Mouse (Mus musculus) MEL (cell line): Measurements from ENCODE around the gene Apbb2. TPM values are rescaled to one million over a fixed set of nuclear protein-coding genes. Genes with fewer than 3 reads are reported as not detected.

Source experiments
- DNase-seq: peaks from one replicate; pipeline ENCODE4 v3.0.0; 2011; ENCODE audit warnings: low read depth, low spot score
- H3K27ac ChIP-seq: 2 replicates; pipeline ENCODE4 v1.5.1; 2012; ENCODE audit warnings: low read depth, mild to moderate bottlenecking, control low read depth, low read length, moderate library complexity; ENCODE audit not compliant: control insufficient read depth
- H3K27me3 ChIP-seq, 2 experiments: fragments of 150-350 bp in 1 of 2; sonication (generic) in 1 of 2; 2 replicates each; pipeline ENCODE4 v1.6.1; 2012; ENCODE audit warnings: low read length in 2 of 2, mild to moderate bottlenecking in 2 of 2, improper control_type of control experiment in 1 of 2, moderate library complexity in 1 of 2; ENCODE audit not compliant: insufficient read depth in 2 of 2, control insufficient read depth in 1 of 2
- H3K36me3 ChIP-seq, 2 experiments: 2 replicates each; pipeline ENCODE4 v1.6.1; 2012 to 2014; ENCODE audit warnings: low read length in 2 of 2, improper control_type of control experiment in 1 of 2, inconsistent platforms in 1 of 2, mild to moderate bottlenecking in 1 of 2; ENCODE audit not compliant: insufficient read depth in 2 of 2, control insufficient read depth in 1 of 2
- H3K4me1 ChIP-seq, 2 experiments: fragments of 150-350 bp in 1 of 2; sonication (generic) in 1 of 2; 2 replicates each; pipeline ENCODE4 v1.6.1; 2012; ENCODE audit warnings: low read length in 2 of 2, improper control_type of control experiment in 1 of 2, mild to moderate bottlenecking in 1 of 2; ENCODE audit not compliant: insufficient read depth in 2 of 2, control insufficient read depth in 1 of 2
- H3K4me3 ChIP-seq, 2 experiments: fragments of 150-350 bp in 1 of 2; sonication (generic) in 1 of 2; 2 replicates each; pipeline ENCODE4 v1.5.1; 2012; ENCODE audit warnings: low read depth in 2 of 2, low read length in 2 of 2, mild to moderate bottlenecking in 2 of 2, moderate library complexity in 2 of 2, control low read depth in 1 of 2, improper control_type of control experiment in 1 of 2; ENCODE audit not compliant: control insufficient read depth in 1 of 2, insufficient read depth in 1 of 2
- H3K79me2 ChIP-seq: 2 replicates; pipeline ENCODE4 v1.6.1; 2012; ENCODE audit warnings: mild to moderate bottlenecking, low read length, moderate library complexity; ENCODE audit not compliant: control insufficient read depth, poor library complexity, insufficient read depth
- H3K9ac ChIP-seq: 2 replicates; pipeline ENCODE4 v1.6.1; 2012; ENCODE audit warnings: low read depth, mild to moderate bottlenecking, control low read depth, low read length, moderate library complexity; ENCODE audit not compliant: control insufficient read depth, poor library complexity, severe bottlenecking
- H3K9me3 ChIP-seq: fragments of 150-350 bp; sonication (generic); replicated peaks from 2 replicates; pipeline ENCODE4 v1.6.1; 2012; ENCODE audit warnings: mild to moderate bottlenecking, low read length, improper control_type of control experiment, moderate library complexity; ENCODE audit not compliant: insufficient read depth
- E2F4 ChIP-seq: IDR thresholded peaks from 2 replicates; pipeline ENCODE4 v1.6.1; 2011; ENCODE audit warnings: low read depth, low read length, improper control_type of control experiment, borderline replicate concordance
- ELF1 ChIP-seq: IDR thresholded peaks from 2 replicates; pipeline ENCODE4 v1.6.1; 2014; ENCODE audit warnings: low read depth, mild to moderate bottlenecking, inconsistent platforms, low read length, improper control_type of control experiment, moderate library complexity
- ETS1 ChIP-seq: IDR thresholded peaks from 2 replicates; pipeline ENCODE4 v1.6.1; 2012; ENCODE audit warnings: low read depth, mild to moderate bottlenecking, inconsistent platforms, low read length, improper control_type of control experiment, moderate library complexity
- GABPA ChIP-seq: IDR thresholded peaks from 2 replicates; pipeline ENCODE4 v1.6.1; 2012; ENCODE audit warnings: low read depth, mild to moderate bottlenecking, inconsistent platforms, low read length, improper control_type of control experiment, moderate library complexity
- JUND ChIP-seq: IDR thresholded peaks from 2 replicates; pipeline ENCODE4 v1.6.1; 2011; ENCODE audit warnings: low read depth, mild to moderate bottlenecking, improper control_type of control experiment, low read length
- KAT2A ChIP-seq: conservative IDR thresholded peaks from 2 replicates; pipeline ENCODE4 v1.6.1; 2012; ENCODE audit warnings: low read depth, low read length, improper control_type of control experiment, inconsistent platforms
- MAX ChIP-seq: IDR thresholded peaks from 2 replicates; pipeline ENCODE4 v1.6.1; 2011; ENCODE audit warnings: low read length, improper control_type of control experiment
- MAZ ChIP-seq: IDR thresholded peaks from 2 replicates; pipeline ENCODE4 v1.6.1; 2012; ENCODE audit warnings: low read depth, mild to moderate bottlenecking, inconsistent platforms, low read length, improper control_type of control experiment
- MYB ChIP-seq: IDR thresholded peaks from 2 replicates; pipeline ENCODE4 v1.6.1; 2011; ENCODE audit warnings: mild to moderate bottlenecking, low read depth, low read length, improper control_type of control experiment
- MYC ChIP-seq: IDR thresholded peaks from 2 replicates; pipeline ENCODE4 v1.6.1; 2011; ENCODE audit warnings: low read depth, mild to moderate bottlenecking, low read length, improper control_type of control experiment, moderate library complexity
- NELFE ChIP-seq: IDR thresholded peaks from 2 replicates; pipeline ENCODE4 v1.6.1; 2011; ENCODE audit warnings: low read depth, low read length, improper control_type of control experiment
- POLR2A ChIP-seq, 2 experiments: IDR thresholded peaks; 2 replicates each; pipeline ENCODE4 v1.6.1; 2011 to 2012; ENCODE audit warnings: low read length in 2 of 2, mild to moderate bottlenecking in 2 of 2, control low read depth in 1 of 2, improper control_type of control experiment in 1 of 2, low read depth in 1 of 2, moderate library complexity in 1 of 2; ENCODE audit not compliant: control insufficient read depth in 1 of 2, insufficient read depth in 1 of 2, poor library complexity in 1 of 2
- POLR2AphosphoS2 ChIP-seq: IDR thresholded peaks from 2 replicates; pipeline ENCODE4 v1.6.1; 2011; ENCODE audit warnings: low read length, improper control_type of control experiment
- SIN3A ChIP-seq: IDR thresholded peaks from 2 replicates; pipeline ENCODE4 v1.6.1; 2012; ENCODE audit warnings: low read length, improper control_type of control experiment, inconsistent platforms
- SMC3 ChIP-seq: IDR thresholded peaks from 2 replicates; pipeline ENCODE4 v1.6.1; 2011; ENCODE audit warnings: low read depth, low read length, improper control_type of control experiment
- TCF12 ChIP-seq: IDR thresholded peaks from 2 replicates; pipeline ENCODE4 v1.6.1; 2014; ENCODE audit warnings: low read depth, mild to moderate bottlenecking, inconsistent platforms, low read length, improper control_type of control experiment, moderate library complexity
- UBTF ChIP-seq: IDR thresholded peaks from 2 replicates; pipeline ENCODE4 v1.6.1; 2012; ENCODE audit warnings: low read depth, mild to moderate bottlenecking, inconsistent platforms, low read length, improper control_type of control experiment, moderate library complexity, borderline replicate concordance; ENCODE audit not compliant: insufficient read depth
- USF1 ChIP-seq: IDR thresholded peaks from 2 replicates; pipeline ENCODE4 v1.6.1; 2014; ENCODE audit warnings: low read depth, mild to moderate bottlenecking, inconsistent platforms, low read length, improper control_type of control experiment, moderate library complexity
- USF2 ChIP-seq, 2 experiments: IDR thresholded peaks; 2 replicates each; pipeline ENCODE4 v1.6.1; 2011 to 2012; ENCODE audit warnings: improper control_type of control experiment in 2 of 2, low read length in 2 of 2, borderline replicate concordance in 1 of 2, inconsistent platforms in 1 of 2, low read depth in 1 of 2, mild to moderate bottlenecking in 1 of 2; ENCODE audit not compliant: insufficient read depth in 1 of 2
- ZC3H11A ChIP-seq: IDR thresholded peaks from 2 replicates; pipeline ENCODE4 v1.6.1; 2012; ENCODE audit warnings: low read depth, mild to moderate bottlenecking, inconsistent platforms, low read length, improper control_type of control experiment
- ZKSCAN1 ChIP-seq: IDR thresholded peaks from 2 replicates; pipeline ENCODE4 v1.6.1; 2012; ENCODE audit warnings: low read depth, mild to moderate bottlenecking, inconsistent platforms, low read length, improper control_type of control experiment, moderate library complexity
- ZMIZ1 ChIP-seq: IDR thresholded peaks from 2 replicates; pipeline ENCODE4 v1.6.1; 2012; ENCODE audit warnings: low read depth, mild to moderate bottlenecking, inconsistent platforms, low read length, improper control_type of control experiment, moderate library complexity
- polyA plus RNA-seq, 2 experiments: library from polyadenylated mRNA; stranded (reverse) in 1 of 2; unstranded in 1 of 2; fragments of >175 nt in 1 of 2; fragments of >200 nt in 1 of 2; gene quantifications; 2 replicates each; pipeline versions ENCODE4 v1.2.1 to v1.2.4; 2012; ENCODE audit warnings: low replicate concordance in 2 of 2, low read depth in 1 of 2; ENCODE audit not compliant: insufficient read length in 2 of 2, insufficient read depth in 1 of 2, missing spikeins in 1 of 2
- total RNA-seq: library from RNA; depleted of rRNA; stranded (reverse); fragments of 300-350 nt; gene quantifications from 2 replicates; pipeline ENCODE4 v1.2.3, GENCODE M21; 2012

Gene Apbb2
- total and polyA plus RNA-seq, 3 experiments: not detected

GRCm38 (mm10) chr5:66363274-66364261 is 255.0 kb downstream of the Apbb2 start:
- no peak overlapping the region for H3K27ac ChIP-seq
- no peaks in the 10 kb centered on the region for H3K36me3 ChIP-seq
- no peak overlapping the region for H3K4me3 ChIP-seq
- H3K9ac ChIP-seq: no peak overlapping the region
- no peaks in the 10 kb centered on the region for H3K4me1 ChIP-seq
- no peaks in the 10 kb centered on the region for H3K9me3 ChIP-seq
- no peak for DNase-seq
- no peaks in the 10 kb centered on the region for H3K79me2 ChIP-seq
- no peaks in the 10 kb centered on the region for H3K27me3 ChIP-seq
- TF ChIP-seq SMC3: no peak
- no peak for TF ChIP-seq USF1
- no peak for TF ChIP-seq SIN3A
- no peak for TF ChIP-seq ETS1
- TF ChIP-seq UBTF: no peak
- TF ChIP-seq USF2 (IDR thresholded peaks at IDR 0.05; ENCODE audit: borderline replicate concordance in 1 of 2, insufficient read depth in 1 of 2, low read depth in 1 of 2, low read length in 2 of 2): no peak
- no peak for TF ChIP-seq ELF1
- TF ChIP-seq MAX: no peak
- no peak for TF ChIP-seq MAZ
- TF ChIP-seq POLR2A (IDR thresholded peaks at IDR 0.05; ENCODE audit: control insufficient read depth in 1 of 2, insufficient read depth in 1 of 2, low read depth in 1 of 2, low read length in 2 of 2, poor library complexity in 1 of 2): no peak
- no peak for TF ChIP-seq KAT2A
- TF ChIP-seq JUND: no peak
- no peak for TF ChIP-seq E2F4
- no peak for TF ChIP-seq ZC3H11A
- TF ChIP-seq MYB: no peak
- TF ChIP-seq GABPA: no peak
- no peak for TF ChIP-seq TCF12
- no peak for TF ChIP-seq ZKSCAN1
- TF ChIP-seq ZMIZ1: no peak

GRCm38 (mm10) chr5:66360739-66361138 is 257.8 kb downstream of the Apbb2 start:
- no peaks in the 10 kb centered on the region for H3K4me1 ChIP-seq
- no peaks in the 10 kb centered on the region for H3K27me3 ChIP-seq
- no peak for DNase-seq
- TF ChIP-seq MAZ (no peak), MYC (no peak), POLR2AphosphoS2 (no peak), NELFE (no peak), MAX (no peak)
- H3K9me3 ChIP-seq: no peaks in the 10 kb centered on the region
- H3K36me3 ChIP-seq: no peaks in the 10 kb centered on the region
- no peak overlapping the region for H3K4me3 ChIP-seq
- H3K27ac ChIP-seq: no peak overlapping the region
- H3K79me2 ChIP-seq: no peaks in the 10 kb centered on the region
- no peak overlapping the region for H3K9ac ChIP-seq
